ENCODE assay signal across 8 mouse cellular contexts in the genomic region with DNA sequence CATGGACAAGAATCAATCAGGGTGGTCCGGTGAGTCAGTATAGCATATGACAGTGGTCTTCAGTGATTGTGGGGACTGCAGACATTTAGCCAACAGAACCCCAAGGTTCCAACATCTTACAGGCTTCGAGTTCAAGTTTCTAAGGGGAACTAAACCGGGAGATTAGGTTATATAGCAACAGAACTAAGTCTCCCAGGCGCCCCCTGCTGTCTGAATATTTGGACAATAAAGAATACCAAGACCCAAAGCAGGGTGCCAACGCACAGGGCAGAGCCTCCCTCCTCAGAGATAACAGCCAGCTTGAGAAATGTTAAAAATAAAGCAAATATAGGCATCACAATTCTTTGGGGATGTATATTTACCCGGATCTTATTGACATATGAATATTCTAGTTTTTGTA. TPM values are rescaled to one million over a fixed set of nuclear protein-coding genes. Genes with fewer than 3 reads are reported as not detected.
A peak's percentile ranks its signal among the peaks of the same experiment; 100 is the strongest.
DNase-seq lines count a peak whose midpoint lies in the region; ATAC-seq lines count a peak whose summit lies in the region.

No protein-coding gene starts in this region.

- H3K9me3 ChIP-seq in hindbrain, embryonic 14.5 days (ENCODE audit: control insufficient read depth, low read length), result no peaks in the 10 kb centered on the region
- H3K9me3 ChIP-seq in hindbrain, embryonic 13.5 days, result no peaks in the 10 kb centered on the region
- H3K9me3 ChIP-seq in neural tube, embryonic 11.5 days (ENCODE audit: control insufficient read depth, low read length), result no peaks in the 10 kb centered on the region

- peak; percentile 55 for DNase-seq in hindbrain, embryonic 14.5 days (ENCODE audit: low spot score)
- DNase-seq in T-cell, adult 2 months (ENCODE audit: low spot score), result peak; percentile 66
- DNase-seq in cerebellum, postnatal 36 days, result peak; percentile 67 to 76
- DNase-seq in heart, postnatal 14 days, result peak; percentile 64 to 83
- peak; percentile 15 to 86 for DNase-seq in left cerebral cortex, adult 9 months (ENCODE audit: low spot score in 2 of 2)
- peak; percentile 64 for DNase-seq in neural tube, embryonic 11.5 days (ENCODE audit: low spot score)
- peak; percentile 33 for DNase-seq in testis, postnatal 14 days (ENCODE audit: low spot score)

- WGBS in hindbrain, embryonic 14.5 days, result 43% methylated on average over 6 of the region's 6 CpGs
- WGBS in hindbrain, embryonic 13.5 days, result 47% methylated on average over 6 of the region's 6 CpGs
- WGBS in neural tube, embryonic 11.5 days, result 46% methylated on average over 6 of the region's 6 CpGs

- H3K4me1 ChIP-seq in hindbrain, embryonic 14.5 days (replicated peaks; ENCODE audit: control insufficient read depth, insufficient read depth, low read length), result no peaks in the 10 kb centered on the region
- H3K4me1 ChIP-seq in hindbrain, embryonic 13.5 days (replicated peaks), result peaks cover 11% of the 10 kb centered on the region
- no peaks in the 10 kb centered on the region for H3K4me1 ChIP-seq in neural tube, embryonic 11.5 days (ENCODE audit: control insufficient read depth, insufficient read depth, low read length)

- intact Hi-C loops in heart, postnatal 14 days (cut with DNase I), result loop anchor here (1.0 to 10.0 kb wide), 3 partner anchors 357 to 876 kb away; no protein-coding TSS in a partner anchor

- no peaks in the 10 kb centered on the region for H3K27me3 ChIP-seq in hindbrain, embryonic 14.5 days (ENCODE audit: control insufficient read depth, insufficient read depth, low read length)
- H3K27me3 ChIP-seq in hindbrain, embryonic 13.5 days, result no peaks in the 10 kb centered on the region
- H3K27me3 ChIP-seq in neural tube, embryonic 11.5 days (ENCODE audit: control insufficient read depth, insufficient read depth, low read length), result no peaks in the 10 kb centered on the region

- H3K4me2 ChIP-seq in hindbrain, embryonic 14.5 days (replicated peaks), result no peak overlapping the region
- H3K4me2 ChIP-seq in hindbrain, embryonic 13.5 days, result no peak overlapping the region
- no peak overlapping the region for H3K4me2 ChIP-seq in neural tube, embryonic 11.5 days (ENCODE audit: low read depth)

- ATAC-seq in hindbrain, embryonic 14.5 days (ENCODE audit: low FRiP score), result no peak
- ATAC-seq in hindbrain, embryonic 13.5 days (ENCODE audit: low FRiP score), result no peak
- no peak for ATAC-seq in neural tube, embryonic 11.5 days (ENCODE audit: insufficient read depth, low FRiP score, low TSS enrichment)

- no peak overlapping the region for H3K27ac ChIP-seq in hindbrain, embryonic 14.5 days
- H3K27ac ChIP-seq in hindbrain, embryonic 13.5 days, result no peak overlapping the region
- H3K27ac ChIP-seq in neural tube, embryonic 11.5 days (ENCODE audit: low read depth, low read length), result no peak overlapping the region

- no peak overlapping the region for H3K9ac ChIP-seq in hindbrain, embryonic 14.5 days
- H3K9ac ChIP-seq in hindbrain, embryonic 13.5 days, result no peak overlapping the region
- H3K9ac ChIP-seq in neural tube, embryonic 11.5 days (ENCODE audit: low read length), result no peak overlapping the region

- H3K36me3 ChIP-seq in hindbrain, embryonic 14.5 days (replicated peaks; ENCODE audit: control insufficient read depth, insufficient read depth), result no peaks in the 10 kb centered on the region
- no peaks in the 10 kb centered on the region for H3K36me3 ChIP-seq in hindbrain, embryonic 13.5 days
- H3K36me3 ChIP-seq in neural tube, embryonic 11.5 days (ENCODE audit: control insufficient read depth, insufficient read depth, low read length), result no peaks in the 10 kb centered on the region

- no peak overlapping the region for H3K4me3 ChIP-seq in hindbrain, embryonic 14.5 days (replicated peaks; ENCODE audit: low read length)
- H3K4me3 ChIP-seq in hindbrain, embryonic 13.5 days, result no peak overlapping the region
- no peak overlapping the region for H3K4me3 ChIP-seq in neural tube, embryonic 11.5 days (ENCODE audit: low read depth, low read length)

RNA-seq across cellular contexts. Expression of a gene that starts 24.0 kb away (rescaled TPM):
- polyA plus RNA-seq in hindbrain, embryonic 14.5 days (2014; fragmentation: Nextera tagmentation; extraction: Ambion mirVana), result 0.14 and 0.33 TPM in 2 replicates
- polyA plus RNA-seq in hindbrain, embryonic 13.5 days (2015; fragmentation: Nextera tagmentation; extraction: Ambion mirVana), result 0.30 and 0.31 TPM in 2 replicates
- total RNA-seq in heart, postnatal 14 days (2021), result 1 to 10 TPM in 1 of 2 experiments, under 1 TPM in 1; 0.76 to 1.0 TPM
- polyA plus RNA-seq in neural tube, embryonic 11.5 days (2014; fragmentation: Nextera tagmentation; extraction: Ambion mirVana), result not detected in 2 replicates

RNA-seq across cellular contexts. Expression of a gene that starts 53.1 kb away (rescaled TPM):
- 90.3 and 95.3 TPM in 2 replicates for polyA plus RNA-seq in hindbrain, embryonic 14.5 days (2014; fragmentation: Nextera tagmentation; extraction: Ambion mirVana)
- polyA plus RNA-seq in hindbrain, embryonic 13.5 days (2015; fragmentation: Nextera tagmentation; extraction: Ambion mirVana), result 84.7 and 90.8 TPM in 2 replicates
- 100 to 1,000 TPM; 231 to 253 TPM for total RNA-seq in heart, postnatal 14 days (2021)
- polyA plus RNA-seq in neural tube, embryonic 11.5 days (2014; fragmentation: Nextera tagmentation; extraction: Ambion mirVana), result 103 TPM in 2 replicates
